In genomic region chr8:70583476-70584387, GRCm38 (mm10) we compare ENCODE assay signal across 15 mouse cellular contexts. TPM values are rescaled to one million over a fixed set of nuclear protein-coding genes. Genes with fewer than 3 reads are reported as not detected.
DNase-seq lines count a peak whose midpoint lies in the region; ATAC-seq and TF ChIP-seq lines count a peak whose summit lies in the region.
"Had no signal": no experiment of that assay in that cellular context is flagged by ENCODE, and none has a peak within 500 bp of the region (broad histone marks: within the 10 kb centered on the region; RNA-seq: fewer than 3 reads in every experiment).

No protein-coding gene starts in this region.

- no peak overlapping the region for H3K27ac ChIP-seq in thymus, adult 2 months (ENCODE audit: control insufficient read depth, insufficient read depth, low read length)
- H3K27ac ChIP-seq: neural tube, embryonic 12.5 days; stomach, embryonic 15.5 days had no signal

- no peak for DNase-seq in frontal cortex, postnatal 25 days (ENCODE audit: low spot score in 2 of 2)
- peak; percentile 57 for DNase-seq in kidney, adult 11 months
- DNase-seq in kidney, postnatal 10 days = no peak
- peak; percentile 68 for DNase-seq in adrenal gland, postnatal 25 days
- peak; percentile 87 for DNase-seq in cerebellum, adult 9-10 months
- no peak for DNase-seq in right cerebral cortex, adult 2 months (ENCODE audit: low spot score in 2 of 2)
- DNase-seq in thymus, adult 2 months = no peak
- DNase-seq: right cerebral cortex, postnatal 14 days had no signal

- no peaks in the 10 kb centered on the region for H3K4me1 ChIP-seq in thymus, adult 2 months (replicated peaks; ENCODE audit: control insufficient read depth, insufficient read depth, low read length)
- H3K4me1 ChIP-seq: neural tube, embryonic 12.5 days; stomach, embryonic 15.5 days had no signal

- no peak for TF ChIP-seq POLR2A in thymus, adult 2 months (IDR thresholded peaks at IDR 0.05; ENCODE audit: control insufficient read depth, extremely low read depth, insufficient read depth, low read length, poor library complexity)

- peak; percentile 46 for ATAC-seq in frontal cortex, adult (ENCODE audit: low TSS enrichment)
- ATAC-seq: intestine, embryonic 16.5 days; Patski had no signal

- WGBS in thymus, adult 2 months = 94% methylated on average over 18 of the region's 18 CpGs

- no peak overlapping the region for H3K4me3 ChIP-seq in thymus, adult 2 months (ENCODE audit: control insufficient read depth, insufficient read depth, low read length)
- H3K4me3 ChIP-seq: neural tube, embryonic 12.5 days; stomach, embryonic 15.5 days had no signal

- peaks cover 33% of the 10 kb centered on the region for H3K36me3 ChIP-seq in thymus, adult 2 months (ENCODE audit: control insufficient read depth, insufficient read depth, low read length)

- TF ChIP-seq CTCF in thymus, adult 2 months (IDR thresholded peaks at IDR 0.05; ENCODE audit: borderline replicate concordance, control insufficient read depth, extremely low read depth, insufficient read depth, low read length, poor library complexity) = no peak

- no peaks in the 10 kb centered on the region for H3K27me3 ChIP-seq in thymus, adult 2 months (ENCODE audit: control insufficient read depth, insufficient read depth, low read length)
- H3K27me3 ChIP-seq: megakaryocyte, embryonic 14.5 days; neural tube, embryonic 12.5 days; Patski; stomach, embryonic 15.5 days had no signal

RNA-seq across cellular contexts. Expression of gene Isyna1, which starts 10.4 kb away (rescaled TPM):
- 89.7 and 101 TPM in 2 replicates for total RNA-seq in adrenal gland, postnatal 25 days (2021)
- 185 and 201 TPM in 2 replicates for polyA plus RNA-seq in thymus, adult 2 months (2012; rRNA removed)

RNA-seq across cellular contexts. Expression of gene Ssbp4, which starts 24.9 kb away (rescaled TPM):
- total RNA-seq in adrenal gland, postnatal 25 days (2021) = 82.0 and 88.2 TPM in 2 replicates
- 392 and 506 TPM in 2 replicates for polyA plus RNA-seq in thymus, adult 2 months (2012; rRNA removed)

RNA-seq across cellular contexts. Expression of gene Lrrc25, which starts 32.2 kb away (rescaled TPM):
- 1.0 and 2.2 TPM in 2 replicates for total RNA-seq in adrenal gland, postnatal 25 days (2021)
- 15.3 and 18.5 TPM in 2 replicates for polyA plus RNA-seq in thymus, adult 2 months (2012; rRNA removed)

RNA-seq across cellular contexts. Expression of gene Ell, which starts 44.5 kb away (rescaled TPM):
- total RNA-seq in adrenal gland, postnatal 25 days (2021) = 24.3 and 29.8 TPM in 2 replicates
- polyA plus RNA-seq in thymus, adult 2 months (2012; rRNA removed) = 40.2 and 42.6 TPM in 2 replicates

RNA-seq across cellular contexts. Expression of gene Gdf15, which starts 48.5 kb away (rescaled TPM):
- total RNA-seq in adrenal gland, postnatal 25 days (2021) = 2.2 and 5.7 TPM in 2 replicates
- polyA plus RNA-seq in thymus, adult 2 months (2012; rRNA removed) = 6.7 and 7.5 TPM in 2 replicates
- total RNA-seq: left cerebral cortex, adult 18-20 months had no signal
- polyA plus RNA-seq: neural tube, embryonic 12.5 days had no signal

Comparison
In these comparisons a context has a peak if more than half of its experiments do, and no peak if none do; other contexts are left out.
1. DNase-seq: peak in kidney, adult 11 months (single experiment), adrenal gland, postnatal 25 days (single experiment) and cerebellum, adult 9-10 months (single experiment); none in frontal cortex, postnatal 25 days (0 of 2), kidney, postnatal 10 days (single experiment), right cerebral cortex, adult 2 months (0 of 2) and thymus, adult 2 months (single experiment).